Mouse (Mus musculus) liver, adult 2 months (tissue): ENCODE measurements at regions not wholly inside any gene's neighbourhood (a gene's known extent, or its start where the extent isn't known, plus 50 kb on each side); places are given as distances from the start of the nearest gene placed in this dataset.
"Not testable (repeated sequence)": the region's sequence is repeated elsewhere in the genome, so short reads cannot be mapped to it uniquely, and the experiment has no call there.

ENCODE experiments used
- CTCF ChIP-seq: fragments of 200-500 bp; IDR thresholded peaks from 2 replicates; pipeline ENCODE4 v1.5.1; 2011; ENCODE audit warnings: low read depth, low read length, control low read depth
- POLR2A ChIP-seq: fragments of 200-500 bp; IDR thresholded peaks from 2 replicates; pipeline ENCODE4 v1.6.1; 2011; ENCODE audit warnings: low read length, control low read depth; ENCODE audit not compliant: insufficient read depth; ENCODE audit errors: extremely low read depth

GRCm38 (mm10) chr3:31596581-31596980, 286.4 kb upstream of the Slc7a14 start:
- not testable (repeated sequence) for TF ChIP-seq CTCF, POLR2A
